Mouse (Mus musculus) liver, adult 2 months (tissue): ENCODE results near the gene Ipmk.

Experiments
- CTCF ChIP-seq: fragments of 200-500 bp; IDR thresholded peaks from 2 replicates; pipeline ENCODE4 v1.5.1; 2011; ENCODE audit warnings: low read depth, low read length, control low read depth
- POLR2A ChIP-seq: fragments of 200-500 bp; IDR thresholded peaks from 2 replicates; pipeline ENCODE4 v1.6.1; 2011; ENCODE audit warnings: low read length, control low read depth; ENCODE audit not compliant: insufficient read depth; ENCODE audit errors: extremely low read depth

DNA sequence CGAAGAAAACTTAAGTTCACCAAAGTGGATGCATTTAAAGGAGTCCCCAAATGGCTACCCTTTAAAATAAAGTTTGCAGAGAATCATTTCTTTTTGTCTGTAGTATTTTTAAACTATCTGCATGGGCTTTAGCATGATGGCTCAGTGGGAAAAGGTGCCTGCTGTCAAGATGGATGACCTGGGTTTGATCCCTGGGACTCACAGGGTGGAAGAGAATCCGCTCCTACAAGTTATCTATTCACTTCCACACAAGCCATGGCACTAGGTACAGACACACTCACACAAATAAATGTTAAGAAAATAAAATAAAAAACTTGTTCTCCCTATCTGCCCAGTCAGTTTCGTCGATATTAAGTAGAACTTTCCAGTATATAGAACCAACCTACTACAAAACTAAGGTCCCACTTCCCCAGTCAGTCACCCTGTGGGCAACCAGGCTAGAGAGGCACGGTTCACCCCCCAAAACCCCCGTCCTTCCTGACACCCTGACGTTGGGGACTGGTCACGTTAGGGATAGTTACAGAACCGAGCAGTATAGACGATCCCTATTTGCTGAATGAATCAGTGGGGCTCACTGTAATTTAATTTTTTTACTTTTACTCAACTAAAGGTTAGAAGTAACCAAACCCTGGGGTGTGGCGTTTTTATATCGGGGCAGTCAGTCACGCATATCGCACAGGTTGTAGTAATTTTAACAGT, 3.8 kb upstream of the Ipmk start:
- TF ChIP-seq CTCF (no peak), POLR2A (no peak)
